Mouse (Mus musculus) adrenal gland, postnatal 14 days (tissue): ENCODE results near the gene Bsg. TPM values are rescaled to one million over a fixed set of nuclear protein-coding genes. Genes with fewer than 3 reads are reported as not detected.
"Not testable (repeated sequence)": the region's sequence is repeated elsewhere in the genome, so short reads cannot be mapped to it uniquely, and the experiment has no call there.

ENCODE experiments used
- DNase-seq: peaks from one replicate; pipeline ENCODE4 v3.0.0; 2021; ENCODE audit warnings: mixed read lengths
- total RNA-seq: library from RNA; stranded (reverse); gene quantifications from 2 replicates; pipeline ENCODE4 v1.2.3, GENCODE M21; 2021

Bsg gene
- total RNA-seq, 1 experiment from 2014 or later = 707 TPM

- peak; percentile 55 for DNase-seq
These were observed 21.8 kb upstream of the Bsg start for GRCm38 (mm10) chr10:79682551-79682915.

DNA sequence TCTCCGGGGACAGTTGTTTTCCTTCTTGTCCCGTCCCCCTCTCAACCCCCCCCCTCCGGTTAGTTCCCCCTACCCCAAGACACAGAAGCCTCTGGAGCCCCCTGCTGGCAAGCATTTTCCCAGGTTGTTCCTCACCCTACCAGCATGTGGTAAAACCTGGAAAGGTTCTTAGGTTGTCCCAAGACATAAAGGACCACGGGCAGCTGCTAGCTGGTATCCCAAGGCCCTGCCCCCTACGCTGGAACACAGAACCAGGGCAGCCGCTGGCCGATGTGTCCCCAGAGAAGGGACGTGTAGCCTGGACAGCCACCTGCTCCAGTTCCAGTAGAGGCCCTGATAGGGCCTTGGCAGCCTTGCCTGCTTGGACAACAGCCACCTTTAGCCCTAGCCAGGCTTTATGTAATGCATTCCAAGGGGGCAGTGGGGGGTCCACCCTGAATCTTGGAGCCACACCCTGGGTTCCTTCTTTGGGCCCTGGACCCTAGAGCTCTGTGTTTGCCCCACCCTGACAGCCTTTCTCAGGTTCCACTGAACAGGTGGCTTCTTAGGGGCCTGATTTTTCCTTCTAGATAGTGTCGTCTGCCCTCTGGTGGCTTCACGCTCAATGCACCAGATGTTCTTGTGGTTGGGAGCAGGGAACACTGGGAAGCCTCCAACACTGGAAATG lies 21.2 kb upstream of the Bsg start:
- DNase-seq = peak; percentile 74

- peak; percentile 43 for DNase-seq
These were observed 20.3 kb upstream of the Bsg start for GRCm38 (mm10) chr10:79683726-79684640.

GRCm38 (mm10) chr10:79684770-79685600 lies 19.3 kb upstream of the Bsg start:
- DNase-seq = peak; percentile 7

GRCm38 (mm10) chr10:79686219-79686618 lies 18.1 kb upstream of the Bsg start:
- DNase-seq = peak; percentile 3

GRCm38 (mm10) chr10:79686691-79687090 lies 17.6 kb upstream of the Bsg start:
- peak; percentile 21 for DNase-seq

GRCm38 (mm10) chr10:79687513-79687912 lies 16.8 kb upstream of the Bsg start:
- no peak for DNase-seq

- DNase-seq = no peak
These were observed 15.6 kb upstream of the Bsg start, which contains the start of gene Gzmm for GRCm38 (mm10) chr10:79688720-79689119. Gene Gzmm (plus strand): TSS chr10:79689020.

DNA sequence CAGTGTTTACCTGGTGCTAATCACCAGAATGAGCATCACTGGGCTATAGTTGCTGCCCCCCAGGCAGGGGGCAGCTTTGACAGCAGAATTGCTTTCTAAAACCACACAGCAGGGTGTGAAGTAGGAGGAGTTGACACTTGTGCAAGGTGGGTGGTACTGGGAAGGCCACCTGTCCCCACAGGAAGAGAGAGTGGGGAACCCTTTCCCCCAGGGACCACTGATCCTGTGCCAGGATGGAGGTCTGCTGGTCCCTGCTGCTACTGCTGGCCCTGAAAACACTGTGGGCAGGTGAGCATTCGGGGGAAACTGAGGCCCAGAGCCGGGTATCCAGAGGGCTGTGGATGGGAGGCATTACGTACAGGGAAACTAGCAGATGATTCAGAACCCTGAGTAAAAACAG lies 15.1 kb upstream of the Bsg start:
- DNase-seq = peak; percentile 24

DNA sequence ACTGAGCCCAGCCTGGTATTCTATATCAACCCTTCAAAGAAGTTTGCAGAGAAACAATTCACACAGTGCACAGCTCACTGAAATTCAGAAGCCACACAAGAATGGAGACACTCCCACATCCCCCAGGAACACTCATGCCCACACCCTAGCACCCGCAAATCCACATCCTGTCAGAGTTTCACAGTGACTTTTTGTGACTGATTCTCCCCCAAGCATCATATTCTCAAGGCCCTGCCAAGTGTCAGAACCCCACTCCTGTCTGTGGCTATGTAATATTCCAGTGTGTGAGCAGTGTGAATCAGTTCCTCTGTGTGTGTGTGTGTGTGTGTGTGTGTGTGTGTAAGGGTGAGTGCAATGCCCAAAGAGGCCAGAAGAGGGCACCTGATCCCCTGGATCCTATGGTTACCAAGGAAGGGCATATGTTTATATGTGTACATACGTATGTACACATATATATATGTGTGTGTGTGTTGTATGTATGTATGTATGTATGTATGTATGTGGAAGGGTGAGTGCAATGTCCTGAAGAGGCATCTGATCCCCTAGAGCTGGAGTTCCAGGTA lies 12.2 kb upstream of the Bsg start:
- peak; percentile 9 for DNase-seq

- peak; percentile 4 for DNase-seq
These were observed 10.5 kb upstream of the Bsg start for GRCm38 (mm10) chr10:79693580-79694378.

GRCm38 (mm10) chr10:79694379-79694655 lies 10.0 kb upstream of the Bsg start:
- DNase-seq = no peak

GRCm38 (mm10) chr10:79695231-79696128 lies 8.8 kb upstream of the Bsg start:
- peak; percentile 90 for DNase-seq

GRCm38 (mm10) chr10:79696129-79696651 lies 8.1 kb upstream of the Bsg start:
- DNase-seq = peak; percentile 19

GRCm38 (mm10) chr10:79697916-79698315 lies 6.4 kb upstream of the Bsg start:
- DNase-seq = no peak

DNA sequence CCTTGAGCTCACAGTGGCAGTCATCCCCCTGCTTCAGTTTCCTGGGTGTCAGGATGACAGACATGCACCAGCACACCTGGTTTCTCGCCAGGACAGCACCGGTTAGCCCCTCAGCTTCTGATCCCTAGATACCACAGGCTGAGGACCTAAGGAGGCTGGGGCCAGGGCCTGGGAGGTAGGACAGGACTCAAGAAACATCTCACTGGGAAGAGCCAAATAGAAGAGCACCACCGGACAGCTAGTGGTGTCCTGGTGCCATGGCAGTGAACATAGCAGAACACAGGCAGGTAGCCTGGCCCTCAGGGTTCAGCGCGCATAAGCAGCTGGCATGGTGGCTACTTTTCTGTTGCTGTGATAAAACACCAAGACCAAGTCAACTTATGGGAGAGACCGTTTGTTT lies 5.8 kb upstream of the Bsg start:
- DNase-seq = no peak

DNA sequence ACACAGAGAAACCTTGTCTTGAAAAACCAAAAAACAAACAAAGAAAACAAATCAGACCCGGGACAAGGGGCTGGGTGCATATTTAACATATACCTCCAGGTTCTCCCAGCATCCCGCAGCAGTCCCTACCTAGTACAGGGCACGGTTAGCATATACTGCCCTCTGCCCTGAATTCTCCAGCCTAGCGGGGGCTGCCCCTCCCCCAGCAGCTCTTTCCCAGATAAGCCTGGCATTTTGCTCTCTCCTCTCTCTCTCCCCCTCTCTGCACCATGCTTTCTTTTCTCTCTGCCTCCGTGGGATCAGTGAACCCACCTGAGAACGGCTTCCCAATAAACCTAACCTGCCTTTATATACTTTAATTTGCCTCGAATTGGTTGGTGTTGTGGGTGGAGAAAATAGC lies 3.6 kb upstream of the Bsg start:
- DNase-seq = peak; percentile 9

DNA sequence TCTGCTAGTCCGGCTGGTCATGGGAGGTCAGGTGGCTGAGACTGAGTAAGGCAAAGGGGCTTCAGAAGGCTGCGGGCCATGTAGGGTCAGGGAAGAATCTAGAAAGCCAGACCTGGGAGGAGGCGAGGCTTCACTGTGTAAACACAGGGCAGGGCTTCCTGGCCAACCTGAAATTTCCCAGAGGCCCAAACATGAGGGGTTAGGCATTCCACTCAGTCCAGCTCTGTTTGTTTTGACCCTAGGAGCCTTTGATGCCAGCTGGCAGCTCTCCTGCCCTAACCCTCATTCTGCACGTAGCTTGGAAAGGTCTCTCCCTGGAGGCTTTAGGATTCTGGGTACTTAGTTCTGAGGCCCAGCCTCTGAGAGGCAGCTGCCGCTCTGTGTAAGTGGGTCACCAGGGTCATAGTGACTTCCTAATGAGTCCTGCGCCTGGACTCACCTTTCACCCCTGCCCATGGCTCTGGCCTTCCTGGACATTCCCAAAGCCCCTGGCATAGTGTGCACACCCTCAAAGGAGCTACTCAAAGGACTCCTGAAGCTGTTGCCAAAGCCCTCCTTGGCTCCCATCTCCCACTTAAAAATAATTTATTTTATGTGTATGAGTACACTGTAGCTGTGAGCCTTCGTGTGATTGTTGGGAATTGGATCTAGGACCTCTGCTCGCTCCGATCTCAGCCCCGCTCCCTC lies 2.7 kb upstream of the Bsg start:
- DNase-seq = peak; percentile 68

GRCm38 (mm10) chr10:79702970-79703369 lies 1.3 kb upstream of the Bsg start:
- DNase-seq = not testable (repeated sequence)

- peak; percentile 8 for DNase-seq
These were observed 750 bp upstream of the Bsg start for GRCm38 (mm10) chr10:79703541-79703940.
